Mouse (Mus musculus): ENCODE results near the gene Lage3. TPM values are rescaled to one million over a fixed set of nuclear protein-coding genes. Genes with fewer than 3 reads are reported as not detected.
A peak's percentile ranks its signal among the peaks of the same experiment; 100 is the strongest.
"Not testable (repeated sequence)": the region's sequence is repeated elsewhere in the genome, so short reads cannot be mapped to it uniquely, and the experiment has no call there.

The Lage3 gene
- polyA plus RNA-seq, 1 experiment from 2014 or later, result 79.3 TPM

DNA sequence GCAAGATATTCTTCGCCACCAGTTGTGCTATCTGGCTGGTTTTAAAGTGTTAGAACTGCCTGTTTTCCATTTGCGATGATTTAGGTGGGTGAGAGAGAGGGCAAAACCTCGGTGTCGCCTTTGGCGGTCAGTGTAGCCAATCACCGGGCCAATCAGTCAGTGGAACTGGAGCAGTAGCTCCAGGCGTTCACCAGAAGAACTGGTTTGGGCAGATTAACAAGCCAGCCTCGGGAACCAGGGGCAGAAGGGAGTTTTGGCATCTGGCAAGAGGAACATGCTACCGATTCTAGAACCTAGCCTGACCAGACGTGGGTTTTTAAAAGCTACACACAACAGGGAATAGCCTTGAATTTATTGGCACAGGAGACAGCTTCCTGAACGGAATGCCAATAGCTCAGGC lies 5.8 kb upstream of the Lage3 start:
- Histone ChIP-seq H3K27ac (ENCODE audit: low read length) (no peak overlapping the region), H3K4me3 (ENCODE audit: low read length) (no peak overlapping the region), H3K27me3 (ENCODE audit: control insufficient read depth, insufficient read depth, low read length) (no peaks in the 10 kb centered on the region), H3K36me3 (ENCODE audit: control insufficient read depth, insufficient read depth) (no peaks in the 10 kb centered on the region), H3K9me3 (replicated peaks; ENCODE audit: control insufficient read depth, low read length) (no peaks in the 10 kb centered on the region), H3K4me1 (ENCODE audit: control insufficient read depth, insufficient read depth, low read length) (no peaks in the 10 kb centered on the region), H3K4me2 (ENCODE audit: low read depth, low read length) (no peak overlapping the region), H3K9ac (ENCODE audit: low read length) (no peak overlapping the region)
- 37% methylated on average over 11 of the region's 11 CpGs for WGBS
- no peak for ATAC-seq (replicated peaks; ENCODE audit: extremely low read depth, insufficient read depth, low FRiP score)

DNA sequence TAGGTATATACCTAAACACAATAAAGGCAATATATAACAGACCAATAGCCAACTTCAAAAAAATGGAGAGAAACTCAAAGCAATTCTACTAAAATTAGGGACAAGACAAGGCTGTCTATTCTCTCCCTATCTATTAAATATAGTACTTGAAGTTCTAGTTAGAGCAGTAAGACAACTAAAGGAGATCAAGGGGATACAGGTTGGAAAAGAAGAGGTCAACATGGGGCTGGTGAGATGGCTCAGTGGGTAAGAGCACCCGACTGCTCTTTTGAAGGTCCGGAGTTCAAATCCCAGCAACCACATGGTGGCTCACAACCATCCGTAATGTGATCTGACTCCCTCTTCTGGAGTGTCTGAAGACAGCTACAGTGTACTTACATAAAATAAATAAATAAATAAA lies 3.7 kb upstream of the Lage3 start:
- 88% methylated on average over 2 of the region's 3 CpGs for WGBS
- H3K9ac ChIP-seq (ENCODE audit: low read length); ATAC-seq (replicated peaks; ENCODE audit: extremely low read depth, insufficient read depth, low FRiP score); H3K27me3 ChIP-seq (ENCODE audit: control insufficient read depth, insufficient read depth, low read length); H3K4me2 ChIP-seq (ENCODE audit: low read depth, low read length); H3K27ac ChIP-seq (ENCODE audit: low read length); H3K4me1 ChIP-seq (ENCODE audit: control insufficient read depth, insufficient read depth, low read length); H3K4me3 ChIP-seq (ENCODE audit: low read length); H3K36me3 ChIP-seq (ENCODE audit: control insufficient read depth, insufficient read depth); H3K9me3 ChIP-seq (replicated peaks; ENCODE audit: control insufficient read depth, low read length): not testable (repeated sequence)

DNA sequence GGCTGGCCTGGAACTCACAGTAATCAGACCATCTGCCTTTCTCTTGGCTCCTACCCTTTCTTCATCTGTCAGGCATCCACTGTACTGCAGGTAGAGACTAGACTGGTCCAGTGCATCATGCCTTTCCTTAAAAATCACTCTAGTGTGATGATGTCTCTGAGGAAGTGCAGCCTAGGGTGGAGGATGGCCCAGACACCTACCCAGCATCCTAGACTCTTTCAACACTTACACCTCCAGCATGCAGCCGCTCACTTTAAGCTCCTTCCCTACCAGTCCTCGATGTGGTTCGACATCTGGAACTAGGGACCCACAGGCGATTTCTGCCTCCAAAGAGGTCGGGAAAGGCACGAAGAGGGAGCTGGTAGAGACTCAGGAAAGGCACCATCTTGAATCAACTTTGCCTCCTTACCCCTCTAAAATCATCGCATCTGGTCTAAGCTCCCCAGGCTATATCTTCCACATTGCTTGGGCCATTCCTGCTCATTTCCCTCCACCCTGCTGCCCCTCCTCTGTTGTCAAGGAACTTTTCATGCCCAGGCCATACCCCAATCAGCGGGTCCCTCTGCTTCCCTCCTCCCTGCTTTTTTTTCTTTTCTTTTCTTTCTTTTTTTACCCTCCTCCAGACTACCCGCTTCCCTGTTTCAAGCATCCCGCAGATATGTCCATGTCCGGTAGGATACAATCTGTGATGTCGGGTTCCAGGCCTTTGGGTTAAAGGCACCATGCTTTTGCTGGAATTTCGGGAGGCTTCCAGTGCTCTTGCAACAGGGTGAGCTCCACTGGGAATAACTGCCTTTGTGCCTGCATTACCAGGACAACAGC lies 562 bp downstream of the Lage3 start:
- H3K4me2 ChIP-seq (ENCODE audit: low read depth, low read length), result peak overlapping the region; percentile 69
- H3K4me1 ChIP-seq (ENCODE audit: control insufficient read depth, insufficient read depth, low read length), result no peaks in the 10 kb centered on the region
- peak overlapping the region; percentile 74 for H3K9ac ChIP-seq (ENCODE audit: low read length)
- peak; percentile 14; the same call in 1 of the 2 replicates for ATAC-seq (replicated peaks; ENCODE audit: extremely low read depth, insufficient read depth, low FRiP score)
- 17% methylated on average over 13 of the region's 13 CpGs for WGBS
- peak overlapping the region; percentile 60 for H3K4me3 ChIP-seq (ENCODE audit: low read length)
- no peaks in the 10 kb centered on the region for H3K9me3 ChIP-seq (replicated peaks; ENCODE audit: control insufficient read depth, low read length)
- no peaks in the 10 kb centered on the region for H3K27me3 ChIP-seq (ENCODE audit: control insufficient read depth, insufficient read depth, low read length)
- peak overlapping the region; percentile 51 for H3K27ac ChIP-seq (ENCODE audit: low read length)
- no peaks in the 10 kb centered on the region for H3K36me3 ChIP-seq (ENCODE audit: control insufficient read depth, insufficient read depth)

DNA sequence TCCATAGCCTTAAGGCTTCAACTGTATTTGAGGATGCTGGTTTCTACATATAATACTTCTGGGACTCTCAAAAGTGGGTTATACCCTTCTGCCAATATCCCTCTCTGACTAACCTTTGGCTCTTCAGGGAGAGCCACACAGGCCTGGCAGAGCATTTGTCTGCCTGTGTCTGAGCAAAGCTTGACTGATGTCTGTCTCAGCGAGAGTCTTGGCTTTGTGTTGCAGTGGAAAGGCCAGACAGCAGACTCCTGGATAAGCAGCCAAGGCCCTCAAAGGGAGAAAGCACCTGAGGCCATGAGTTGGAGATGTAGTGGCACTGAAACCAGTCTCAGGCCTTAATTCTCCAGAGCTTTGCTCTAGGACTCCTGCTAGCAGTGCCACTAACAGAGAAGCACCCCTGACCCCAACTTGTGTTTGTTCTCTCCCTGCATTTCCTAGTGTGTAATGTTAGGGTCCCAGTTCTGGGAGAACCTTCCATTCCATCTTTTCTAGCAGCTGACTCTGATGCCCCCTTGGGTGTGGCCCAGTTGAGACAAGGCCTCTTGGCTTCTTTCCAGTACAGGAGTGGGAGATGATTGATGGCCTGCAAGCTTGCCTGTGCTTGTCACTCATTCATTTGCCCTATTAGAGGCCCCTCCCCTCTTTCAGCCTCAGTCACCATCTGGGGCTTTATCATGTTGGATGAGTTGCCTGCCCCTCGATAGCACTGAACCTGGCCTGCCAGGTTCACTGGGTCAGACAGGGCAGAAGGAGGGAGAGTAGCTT lies 23.1 kb downstream of the Lage3 start:
- peaks cover 11% of the 10 kb centered on the region for H3K4me1 ChIP-seq (ENCODE audit: control insufficient read depth, insufficient read depth, low read length)
- H3K9ac ChIP-seq (ENCODE audit: low read length), result no peak overlapping the region
- no peak for ATAC-seq (replicated peaks; ENCODE audit: extremely low read depth, insufficient read depth, low FRiP score)
- 48% methylated on average over 2 of the region's 2 CpGs for WGBS
- no peak overlapping the region for H3K4me3 ChIP-seq (ENCODE audit: low read length)
- H3K9me3 ChIP-seq (replicated peaks; ENCODE audit: control insufficient read depth, low read length), result no peaks in the 10 kb centered on the region
- H3K36me3 ChIP-seq (ENCODE audit: control insufficient read depth, insufficient read depth), result no peaks in the 10 kb centered on the region
- H3K4me2 ChIP-seq (ENCODE audit: low read depth, low read length), result no peak overlapping the region
- H3K27me3 ChIP-seq (ENCODE audit: control insufficient read depth, insufficient read depth, low read length), result no peaks in the 10 kb centered on the region
- H3K27ac ChIP-seq (ENCODE audit: low read length), result no peak overlapping the region

DNA sequence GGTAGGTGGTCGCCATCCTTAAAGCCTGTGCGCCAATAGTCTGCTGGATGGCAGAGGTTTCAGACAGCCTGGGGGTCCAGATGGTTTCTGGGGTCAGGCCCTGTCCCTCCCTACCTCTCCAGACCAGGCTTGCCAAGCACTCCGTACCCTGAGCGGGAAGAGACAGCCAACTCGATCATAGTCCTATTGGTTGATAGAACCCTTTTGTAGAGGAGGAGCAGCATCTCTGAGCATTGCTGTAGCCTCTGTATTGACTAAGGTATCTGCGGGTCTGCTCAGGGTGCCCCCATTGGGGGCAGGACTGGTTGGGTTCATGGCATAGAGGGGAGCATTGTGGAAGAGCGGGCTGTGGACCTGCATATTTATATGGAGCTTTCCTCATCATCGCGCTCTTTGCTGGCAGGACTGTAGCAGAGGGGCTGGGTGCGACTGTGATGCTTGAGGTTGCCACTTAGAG lies 24.2 kb downstream of the Lage3 start:
- no peaks in the 10 kb centered on the region for H3K36me3 ChIP-seq (ENCODE audit: control insufficient read depth, insufficient read depth)
- WGBS, result 18% methylated on average over 10 of the region's 10 CpGs
- peak; percentile 15; the same call in 1 of the 2 replicates for ATAC-seq (replicated peaks; ENCODE audit: extremely low read depth, insufficient read depth, low FRiP score)
- H3K9ac ChIP-seq (ENCODE audit: low read length), result peak overlapping the region; percentile 73
- no peaks in the 10 kb centered on the region for H3K9me3 ChIP-seq (replicated peaks; ENCODE audit: control insufficient read depth, low read length)
- H3K4me2 ChIP-seq (ENCODE audit: low read depth, low read length), result peak overlapping the region; percentile 67
- no peaks in the 10 kb centered on the region for H3K27me3 ChIP-seq (ENCODE audit: control insufficient read depth, insufficient read depth, low read length)
- peak overlapping the region; percentile 53 for H3K4me3 ChIP-seq (ENCODE audit: low read length)
- H3K4me1 ChIP-seq (ENCODE audit: control insufficient read depth, insufficient read depth, low read length), result peaks cover 11% of the 10 kb centered on the region
- H3K27ac ChIP-seq (ENCODE audit: low read length), result no peak overlapping the region

DNA sequence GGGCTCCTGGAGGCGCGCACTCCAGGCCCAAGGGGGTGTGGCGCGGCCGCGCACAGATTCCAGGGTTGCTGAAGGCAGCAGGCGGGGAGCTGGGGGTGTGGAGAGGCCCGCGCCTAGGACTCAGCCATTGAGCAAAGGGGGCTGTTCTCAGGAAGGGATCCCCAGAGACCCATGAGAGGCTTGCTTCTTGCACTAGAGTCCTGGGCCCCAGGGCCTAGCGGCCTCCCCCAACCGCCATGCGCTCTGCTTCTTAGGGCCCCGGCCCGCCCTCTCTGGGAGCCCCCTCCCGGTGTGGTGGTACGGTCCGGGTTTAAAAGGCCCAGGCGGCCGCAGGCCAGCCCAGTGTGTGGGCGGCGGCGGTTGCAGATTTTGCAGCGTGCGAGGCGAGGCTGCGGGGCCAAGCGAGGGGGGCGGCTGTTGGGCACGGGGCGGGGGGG lies 24.7 kb downstream of the Lage3 start, which contains the start of gene Plxna3:
TSS of gene Plxna3 (plus strand) at position 342 of the 437 bp plus-strand sequence.
- peak within 1 kb of the TSS; percentile 73 for H3K9ac ChIP-seq (ENCODE audit: low read length)
- H3K27ac ChIP-seq (ENCODE audit: low read length), result peak within 1 kb of the TSS; percentile 62
- peak within 1 kb of the TSS; percentile 53 for H3K4me3 ChIP-seq (ENCODE audit: low read length)
- ATAC-seq (replicated peaks; ENCODE audit: extremely low read depth, insufficient read depth, low FRiP score), result peak; percentile 92
- no peaks in the 10 kb centered on the region for H3K36me3 ChIP-seq (ENCODE audit: control insufficient read depth, insufficient read depth)
- H3K9me3 ChIP-seq (replicated peaks; ENCODE audit: control insufficient read depth, low read length), result no peaks in the 10 kb centered on the region
- no peaks in the 10 kb centered on the region for H3K27me3 ChIP-seq (ENCODE audit: control insufficient read depth, insufficient read depth, low read length)
- peaks cover 11% of the 10 kb centered on the region for H3K4me1 ChIP-seq (ENCODE audit: control insufficient read depth, insufficient read depth, low read length)
- H3K4me2 ChIP-seq (ENCODE audit: low read depth, low read length), result peak within 1 kb of the TSS; percentile 67
- WGBS, result 12% methylated on average over 22 of the region's 30 CpGs

DNA sequence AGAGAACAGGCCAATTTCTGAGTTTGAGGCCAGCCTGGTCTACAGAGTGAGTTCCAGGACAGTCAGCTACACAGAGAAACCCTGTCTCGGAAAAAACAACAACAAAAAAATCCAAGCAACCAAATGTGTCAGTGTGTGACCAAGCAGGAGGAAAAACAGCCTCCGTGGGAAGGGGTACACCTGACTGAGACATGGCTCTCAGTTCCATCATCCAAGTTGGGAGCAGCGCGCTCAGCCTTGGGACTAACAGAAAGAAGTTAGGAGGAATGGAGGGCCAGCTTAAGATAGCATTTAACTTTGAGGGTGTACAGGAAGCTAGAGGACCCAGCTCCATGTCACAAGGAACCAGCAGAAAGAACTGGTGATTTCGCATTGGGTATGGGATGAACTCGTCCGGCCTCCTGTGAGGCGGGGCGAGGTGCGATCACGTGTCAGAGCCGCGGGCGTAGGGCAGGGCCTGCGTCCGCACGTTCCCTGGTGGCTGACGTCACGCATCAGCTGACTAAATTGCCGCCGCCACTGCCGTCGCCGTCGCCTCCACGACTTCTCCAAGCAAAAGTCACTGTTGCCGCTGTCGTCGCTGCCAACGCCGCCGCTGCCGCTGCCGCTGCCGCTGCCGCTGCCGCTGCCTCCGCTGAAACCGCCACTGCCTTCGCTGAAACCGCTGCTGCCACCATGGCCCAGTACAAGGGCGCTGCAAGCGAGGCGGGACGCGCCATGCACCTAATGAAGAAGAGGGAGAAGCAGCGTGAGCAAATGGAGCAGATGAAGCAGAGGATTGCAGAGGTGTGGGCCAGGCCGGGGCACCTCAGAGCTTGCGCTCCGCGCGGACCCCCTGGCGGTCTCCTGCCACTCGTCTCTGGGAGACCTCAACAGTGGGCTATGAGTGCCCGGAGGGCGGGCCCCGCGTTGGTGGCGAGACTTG lies 40.6 kb downstream of the Lage3 start, which contains the start of gene Fam50a:
TSS of gene Fam50a (plus strand) at position 494 of the 925 bp plus-strand sequence.
- Histone ChIP-seq H3K27ac (ENCODE audit: low read length) (peak within 1 kb of the TSS; percentile 88), H3K4me3 (ENCODE audit: low read length) (peak within 1 kb of the TSS; percentile 73), H3K36me3 (ENCODE audit: control insufficient read depth, insufficient read depth) (peaks cover 18% of the 10 kb centered on the region), H3K9me3 (replicated peaks; ENCODE audit: control insufficient read depth, low read length) (no peaks in the 10 kb centered on the region), H3K27me3 (ENCODE audit: control insufficient read depth, insufficient read depth, low read length) (no peaks in the 10 kb centered on the region), H3K4me1 (ENCODE audit: control insufficient read depth, insufficient read depth, low read length) (no peaks in the 10 kb centered on the region), H3K4me2 (ENCODE audit: low read depth, low read length) (peak within 1 kb of the TSS; percentile 61), H3K9ac (ENCODE audit: low read length) (peak within 1 kb of the TSS; percentile 82)
- ATAC-seq (replicated peaks; ENCODE audit: extremely low read depth, insufficient read depth, low FRiP score), result peak; percentile 95
- 18% methylated on average over 59 of the region's 59 CpGs for WGBS

DNA sequence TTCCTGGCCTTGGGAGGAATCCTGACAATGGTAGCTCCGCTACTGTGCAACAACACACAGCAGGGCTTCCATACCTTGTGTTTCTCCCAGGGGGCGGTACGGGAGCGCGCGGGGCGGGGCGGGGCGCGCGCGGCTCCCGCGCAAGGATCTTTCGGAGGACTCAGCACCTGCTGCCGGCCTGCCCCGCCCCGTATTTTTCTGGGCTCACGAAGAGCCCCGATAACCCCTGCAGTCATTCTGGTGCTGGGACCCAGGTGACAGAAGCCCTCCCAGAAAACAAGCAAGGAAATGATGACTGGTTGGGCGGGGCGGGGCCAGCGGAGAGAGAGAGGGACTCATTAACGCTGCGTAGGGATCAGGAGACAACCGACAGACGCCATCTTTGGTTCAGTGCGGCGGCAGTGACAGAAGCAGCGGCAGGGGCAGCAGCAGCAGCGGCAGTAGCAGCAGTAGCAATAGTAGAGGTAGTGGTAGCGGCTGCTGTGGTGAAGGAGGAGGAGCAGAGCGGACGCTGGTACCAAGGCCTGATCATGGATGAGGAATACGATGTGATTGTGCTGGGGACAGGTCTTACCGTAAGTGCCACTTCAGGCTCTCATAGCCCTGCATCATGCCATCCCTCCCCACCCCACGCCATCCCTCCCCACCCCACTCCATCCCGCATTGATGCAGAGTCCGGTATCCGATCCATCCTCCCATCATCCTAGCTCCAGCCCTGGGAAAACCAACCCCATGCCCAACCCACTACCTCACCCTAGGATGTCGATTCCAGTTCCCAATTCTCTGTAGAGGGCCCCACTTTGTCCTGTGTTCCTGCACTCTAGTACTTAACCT lies 48.3 kb downstream of the Lage3 start, which contains the start of gene Gdi1:
TSS of gene Gdi1 (plus strand) at position 132 of the 834 bp plus-strand sequence.
- Histone ChIP-seq H3K27ac (ENCODE audit: low read length) (peak within 1 kb of the TSS; percentile 94), H3K27me3 (ENCODE audit: control insufficient read depth, insufficient read depth, low read length) (no peaks in the 10 kb centered on the region), H3K4me3 (ENCODE audit: low read length) (peak within 1 kb of the TSS; percentile 67), H3K4me2 (ENCODE audit: low read depth, low read length) (peak within 1 kb of the TSS; percentile 75), H3K4me1 (ENCODE audit: control insufficient read depth, insufficient read depth, low read length) (peaks cover 10% of the 10 kb centered on the region), H3K36me3 (ENCODE audit: control insufficient read depth, insufficient read depth) (peaks cover 26% of the 10 kb centered on the region), H3K9ac (ENCODE audit: low read length) (peak within 1 kb of the TSS; percentile 80), H3K9me3 (replicated peaks; ENCODE audit: control insufficient read depth, low read length) (no peaks in the 10 kb centered on the region)
- peak; percentile 84 for ATAC-seq (replicated peaks; ENCODE audit: extremely low read depth, insufficient read depth, low FRiP score)
- 7% methylated on average over 38 of the region's 41 CpGs for WGBS

Measured in heart, embryonic 16.5 days (tissue).